Mouse (Mus musculus): ENCODE measurements around the gene Plekhh3.
A peak's percentile ranks its signal among the peaks of the same experiment; 100 is the strongest.
"Not testable (repeated sequence)": the region's sequence is repeated elsewhere in the genome, so short reads cannot be mapped to it uniquely, and the experiment has no call there.

The Plekhh3 gene

GRCm38 (mm10) chr11:101151063-101151462 lies 20.1 kb downstream of the Plekhh3 start:
- DNase-seq (ENCODE audit: low spot score), result no peak

GRCm38 (mm10) chr11:101149178-101150105 lies 21.7 kb downstream of the Plekhh3 start:
- DNase-seq (ENCODE audit: low spot score), result peak; percentile 32

- DNase-seq (ENCODE audit: low spot score), result no peak
Measured at GRCm38 (mm10) chr11:101148751-101149150, 22.4 kb downstream of the Plekhh3 start.

- no peak for DNase-seq (ENCODE audit: low spot score)
Measured at GRCm38 (mm10) chr11:101146377-101146776, 24.8 kb downstream of the Plekhh3 start.

- peak; percentile 55 for DNase-seq (ENCODE audit: low spot score)
Measured at GRCm38 (mm10) chr11:101143338-101144225, 27.6 kb downstream of the Plekhh3 start.

DNA sequence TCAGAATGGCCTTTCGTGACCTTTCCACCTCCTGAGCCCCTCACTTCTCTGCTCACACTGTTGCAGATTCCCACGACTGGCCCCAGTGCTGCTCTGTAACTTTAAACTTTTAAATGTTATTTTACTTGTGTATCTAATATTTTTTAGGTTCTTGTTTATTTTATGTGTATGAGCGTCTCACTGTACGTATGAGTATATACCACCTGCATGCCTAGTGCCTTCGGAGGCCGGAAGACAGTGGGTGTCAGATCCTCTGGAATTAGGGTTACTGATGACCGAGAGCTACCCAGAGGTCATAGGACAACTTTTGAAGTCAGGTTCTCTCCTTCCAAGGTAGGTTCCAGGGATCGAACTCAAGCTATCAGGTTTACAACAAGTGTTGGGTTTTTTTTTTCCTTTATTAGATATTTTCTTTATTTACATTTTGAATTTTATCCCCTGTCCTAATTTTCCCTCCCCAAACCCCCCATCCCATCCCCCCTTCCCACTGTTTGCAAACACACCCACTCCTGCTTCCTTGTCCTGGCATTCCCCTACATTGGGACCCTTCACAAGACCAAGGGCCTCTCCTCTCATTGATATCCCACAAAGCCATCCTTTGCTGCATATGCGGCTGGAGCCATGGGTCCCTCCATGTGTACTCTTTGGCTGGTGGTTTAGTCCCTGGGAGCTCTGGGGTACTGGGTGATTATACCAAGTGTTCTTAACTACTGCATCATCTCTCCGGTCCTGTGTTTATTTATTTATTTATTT lies 28.8 kb downstream of the Plekhh3 start:
- DNase-seq (ENCODE audit: low spot score), result no peak

DNA sequence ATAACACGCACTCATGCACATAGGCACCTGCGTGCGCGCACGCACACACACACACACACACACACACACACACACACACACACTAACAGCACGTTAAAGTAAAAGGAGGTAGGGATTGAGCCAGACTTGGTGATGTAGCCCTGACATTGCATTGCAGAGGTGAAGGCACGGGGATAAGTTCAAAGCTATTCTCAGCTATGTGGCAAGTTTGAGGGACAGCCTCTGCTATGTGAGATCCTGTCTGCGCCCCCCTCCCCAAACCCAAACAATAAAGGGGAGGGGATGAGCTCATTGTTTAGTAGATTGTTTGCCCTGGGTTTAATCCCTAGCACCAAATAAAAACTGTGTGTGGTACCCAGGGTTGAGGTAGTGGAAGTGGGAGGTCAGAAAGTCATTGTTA lies 30.1 kb downstream of the Plekhh3 start:
- no peak for DNase-seq (ENCODE audit: low spot score)

GRCm38 (mm10) chr11:101140164-101140819 lies 30.9 kb downstream of the Plekhh3 start:
- no peak for DNase-seq (ENCODE audit: low spot score)

- no peak for DNase-seq (ENCODE audit: low spot score)
Measured at GRCm38 (mm10) chr11:101138536-101139181, 32.5 kb downstream of the Plekhh3 start.

GRCm38 (mm10) chr11:101137000-101137399 lies 34.2 kb downstream of the Plekhh3 start:
- peak; percentile 47 for DNase-seq (ENCODE audit: low spot score)

- DNase-seq (ENCODE audit: low spot score), result peak; percentile 75
Measured at GRCm38 (mm10) chr11:101134217-101134865, 36.8 kb downstream of the Plekhh3 start.

DNA sequence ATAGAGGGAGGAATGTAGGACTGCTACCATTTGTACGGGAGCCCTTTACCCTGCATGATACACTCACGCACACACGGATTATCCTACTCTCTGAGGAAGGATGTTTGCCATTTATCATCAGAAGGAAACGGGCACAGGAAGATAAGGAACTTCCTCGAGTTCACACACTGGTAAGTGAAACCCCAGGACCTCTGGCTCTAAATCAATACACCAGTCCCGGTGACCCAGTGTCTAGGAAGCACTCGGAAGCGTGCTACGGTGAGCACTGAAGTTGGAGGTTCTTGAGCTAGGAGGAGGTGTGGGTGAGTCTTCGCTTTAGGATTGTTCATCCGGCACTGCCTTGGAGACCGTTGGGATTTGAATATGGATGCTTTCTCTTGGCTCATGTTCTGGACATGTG lies 38.1 kb downstream of the Plekhh3 start:
- DNase-seq (ENCODE audit: low spot score), result no peak

DNA sequence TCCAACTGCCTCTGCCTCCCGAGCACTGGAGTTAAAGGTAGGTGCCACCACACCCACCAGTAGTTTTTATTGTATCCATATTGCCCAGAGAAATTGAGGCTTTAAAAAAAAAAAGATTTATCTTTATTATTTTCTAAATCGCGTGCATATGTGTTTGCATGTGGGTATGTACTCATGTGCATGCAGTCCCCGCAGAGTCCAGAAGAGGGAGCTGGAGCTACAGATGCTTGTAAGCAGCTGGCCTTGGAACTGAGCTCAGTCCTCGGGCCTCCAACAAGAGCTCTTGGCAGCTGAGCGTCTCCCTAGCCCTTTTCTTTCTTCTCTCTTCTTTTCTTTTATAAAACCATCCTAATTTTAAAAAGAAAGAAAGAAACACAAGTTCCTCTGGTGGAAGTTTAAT lies 39.5 kb downstream of the Plekhh3 start:
- no peak for DNase-seq (ENCODE audit: low spot score)

DNA sequence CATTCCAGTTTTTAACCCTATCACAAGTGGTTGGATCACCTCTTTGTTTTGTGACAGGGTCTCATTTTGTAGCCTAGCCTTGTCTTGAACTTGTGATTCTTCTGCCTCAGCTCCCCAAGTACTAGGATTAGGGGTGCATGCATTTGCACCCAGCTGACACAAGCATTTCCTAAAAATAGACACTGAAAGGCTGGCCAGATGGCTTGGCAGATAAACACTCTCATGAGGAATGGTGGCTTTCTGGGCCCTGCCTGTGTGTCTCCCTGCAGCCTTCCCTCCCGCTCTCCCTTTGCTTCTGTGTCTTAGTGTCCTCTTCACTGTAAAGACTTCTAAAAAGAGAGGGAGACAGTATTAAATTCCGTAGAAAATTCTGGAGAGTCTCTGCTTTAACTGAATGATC lies 40.0 kb downstream of the Plekhh3 start:
- DNase-seq (ENCODE audit: low spot score), result no peak

DNA sequence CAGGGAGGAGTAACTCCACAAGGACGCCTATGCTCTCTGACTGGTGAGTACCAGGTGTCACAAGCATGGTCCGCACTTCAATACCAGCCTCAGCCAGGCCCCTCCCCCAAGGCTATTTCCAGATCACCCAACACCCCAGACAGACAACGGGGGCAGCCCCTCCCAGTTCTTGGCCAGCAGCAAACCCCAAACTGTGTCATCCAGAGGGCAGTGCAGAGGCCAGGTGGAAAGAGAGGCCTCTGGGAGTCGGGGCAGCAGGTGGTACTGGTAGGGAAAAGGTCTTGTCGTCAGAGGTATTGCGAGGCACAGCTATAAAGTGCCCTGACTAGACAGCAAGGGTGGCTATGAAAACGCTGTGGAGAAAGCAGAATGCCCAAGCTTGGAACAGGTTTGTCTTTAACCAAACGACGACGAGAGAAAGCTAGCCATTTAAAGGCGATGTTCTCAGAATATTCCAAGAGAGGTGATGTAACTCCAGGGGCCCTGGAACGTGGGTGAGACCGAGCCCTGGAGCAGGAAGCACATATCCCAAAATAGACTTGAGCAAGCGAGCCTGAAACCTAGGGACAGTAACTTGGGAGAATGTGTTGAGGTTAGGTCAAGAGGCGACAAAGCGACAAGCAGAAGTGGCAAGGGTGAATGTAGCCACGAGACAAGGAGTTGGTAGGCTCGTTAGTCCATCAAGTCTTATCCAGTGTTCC lies 40.9 kb downstream of the Plekhh3 start:
- DNase-seq (ENCODE audit: low spot score), result no peak

GRCm38 (mm10) chr11:101128996-101129577 lies 42.1 kb downstream of the Plekhh3 start:
- no peak for DNase-seq (ENCODE audit: low spot score)

GRCm38 (mm10) chr11:101127075-101127474 lies 44.1 kb downstream of the Plekhh3 start:
- no peak for DNase-seq (ENCODE audit: low spot score)

DNA sequence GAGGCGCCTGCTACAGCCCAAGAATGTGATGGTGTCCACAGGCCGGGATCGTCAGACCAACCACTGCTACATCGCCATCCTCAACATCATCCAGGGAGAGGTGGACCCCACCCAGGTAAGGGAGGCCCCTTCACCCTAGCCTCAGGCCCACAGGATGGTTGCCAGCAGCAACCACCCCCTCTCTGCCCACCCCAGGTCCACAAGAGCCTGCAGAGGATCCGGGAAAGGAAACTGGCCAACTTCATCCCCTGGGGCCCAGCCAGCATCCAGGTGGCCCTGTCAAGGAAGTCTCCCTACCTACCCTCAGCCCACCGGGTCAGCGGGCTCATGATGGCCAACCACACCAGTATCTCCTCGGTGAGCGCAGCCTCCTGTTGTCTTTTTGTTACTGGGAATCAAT lies 46.1 kb downstream of the Plekhh3 start:
- DNase-seq (ENCODE audit: low spot score), result not testable (repeated sequence)

GRCm38 (mm10) chr11:101124494-101124893 lies 46.7 kb downstream of the Plekhh3 start:
- DNase-seq (ENCODE audit: low spot score), result not testable (repeated sequence)
